Comparison of ENCODE assay signal across 8 mouse cellular contexts in the genomic region with DNA sequence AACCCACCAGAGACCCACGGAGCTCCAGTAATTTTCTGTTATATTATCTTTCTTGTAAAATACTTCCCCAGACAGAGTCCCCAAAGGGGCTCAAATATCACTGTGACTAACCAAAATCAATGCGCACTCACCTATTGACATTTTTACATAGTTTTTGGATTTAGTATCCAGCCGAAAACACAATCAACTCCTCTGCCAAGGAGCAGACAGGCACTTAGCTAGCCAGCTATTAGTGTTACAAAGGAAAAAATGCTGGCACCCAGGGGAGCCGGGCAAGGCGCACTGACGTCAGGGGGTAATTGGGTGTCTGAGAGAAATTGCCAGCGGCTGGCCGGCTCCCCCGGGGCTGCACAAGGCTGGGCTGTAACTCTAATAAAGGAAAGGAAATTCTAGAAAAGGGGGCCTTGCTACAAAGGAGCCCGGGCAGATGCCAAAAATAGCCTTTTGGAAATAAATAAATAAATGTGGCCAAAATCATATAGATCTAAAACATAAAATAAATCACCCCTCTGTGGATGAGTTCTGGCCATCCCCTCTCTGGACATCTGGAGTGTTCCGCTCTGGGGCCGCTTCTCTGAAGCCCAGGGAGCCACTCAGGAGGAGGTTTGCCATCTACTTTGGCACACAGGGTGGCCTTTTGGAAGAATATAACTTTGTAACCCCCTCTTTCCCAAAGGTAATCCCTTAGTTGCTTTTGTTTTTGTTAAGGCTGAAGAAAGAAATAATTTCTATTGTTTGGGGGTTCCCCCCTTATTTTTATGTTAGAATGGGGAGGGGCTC.
DNase-seq lines count a peak whose midpoint lies in the region; ATAC-seq and TF ChIP-seq lines count a peak whose summit lies in the region.
"Had no signal": no experiment of that assay in that cellular context is flagged by ENCODE, and none has a peak within 500 bp of the region (broad histone marks: within the 10 kb centered on the region; RNA-seq: fewer than 3 reads in every experiment).

No protein-coding gene starts in this region.

- DNase-seq in embryo, embryonic 10.5 days (ENCODE audit: low spot score) = peak; percentile 46
- DNase-seq in forebrain, embryonic 11.5 days (ENCODE audit: low spot score) = peak; percentile 59
- DNase-seq in hindbrain, postnatal 0 days (ENCODE audit: low spot score) = peak; percentile 54
- DNase-seq in testis, postnatal 14 days (ENCODE audit: low spot score) = no peak
- no peak for DNase-seq in kidney, adult 18-20 months

- H3K4me3 ChIP-seq in forebrain, embryonic 11.5 days (ENCODE audit: low read depth, low read length) = no peak overlapping the region
- no peak overlapping the region for H3K4me3 ChIP-seq in hindbrain, postnatal 0 days (ENCODE audit: low read length)
- H3K4me3 ChIP-seq in midbrain, embryonic 15.5 days = no peak overlapping the region
- H3K4me3 ChIP-seq in intestine, embryonic 16.5 days (ENCODE audit: low read length) = no peak overlapping the region

- H3K9me3 ChIP-seq in forebrain, embryonic 11.5 days (ENCODE audit: control insufficient read depth, low read length) = no peaks in the 10 kb centered on the region
- no peaks in the 10 kb centered on the region for H3K9me3 ChIP-seq in hindbrain, postnatal 0 days (ENCODE audit: low read length)
- H3K9me3 ChIP-seq in midbrain, embryonic 15.5 days = no peaks in the 10 kb centered on the region
- no peaks in the 10 kb centered on the region for H3K9me3 ChIP-seq in intestine, embryonic 16.5 days (ENCODE audit: control insufficient read depth, low read length)

- H3K27me3 ChIP-seq in forebrain, embryonic 11.5 days (ENCODE audit: control insufficient read depth, insufficient read depth, low read length) = no peaks in the 10 kb centered on the region
- H3K27me3 ChIP-seq in hindbrain, postnatal 0 days (ENCODE audit: insufficient read depth, low read length) = no peaks in the 10 kb centered on the region
- no peaks in the 10 kb centered on the region for H3K27me3 ChIP-seq in midbrain, embryonic 15.5 days (replicated peaks)
- no peaks in the 10 kb centered on the region for H3K27me3 ChIP-seq in intestine, embryonic 16.5 days (replicated peaks; ENCODE audit: control insufficient read depth, insufficient read depth, low read length)

- WGBS in forebrain, embryonic 11.5 days = 12% methylated on average over 12 of the region's 12 CpGs
- 28% methylated on average over 12 of the region's 12 CpGs for WGBS in hindbrain, postnatal 0 days
- WGBS in midbrain, embryonic 15.5 days = 17% methylated on average over 12 of the region's 12 CpGs
- WGBS in intestine, embryonic 16.5 days = 55% methylated on average over 12 of the region's 12 CpGs

- H3K4me2 ChIP-seq in forebrain, embryonic 11.5 days (ENCODE audit: low read depth, low read length, severe bottlenecking) = peak overlapping the region; percentile 15; the same call in 1 of the 2 replicates
- 0 out of 2 replicates have a peak overlapping the region, but pooled peaks have one; percentile 13 for H3K4me2 ChIP-seq in hindbrain, postnatal 0 days (ENCODE audit: low read depth, low read length)
- H3K4me2 ChIP-seq in midbrain, embryonic 15.5 days = peak overlapping the region; percentile 1; the same call in 1 of the 2 replicates
- no peak overlapping the region for H3K4me2 ChIP-seq in intestine, embryonic 16.5 days (ENCODE audit: low read depth, low read length)

- H3K36me3 ChIP-seq in forebrain, embryonic 11.5 days (ENCODE audit: control insufficient read depth, insufficient read depth, low read length) = no peaks in the 10 kb centered on the region
- H3K36me3 ChIP-seq in hindbrain, postnatal 0 days (ENCODE audit: insufficient read depth, low read length) = no peaks in the 10 kb centered on the region
- no peaks in the 10 kb centered on the region for H3K36me3 ChIP-seq in midbrain, embryonic 15.5 days (replicated peaks)
- no peaks in the 10 kb centered on the region for H3K36me3 ChIP-seq in intestine, embryonic 16.5 days (ENCODE audit: control insufficient read depth, insufficient read depth, low read length)

- no peak for ATAC-seq in forebrain, embryonic 11.5 days (replicated peaks; ENCODE audit: low FRiP score)
- no peak for ATAC-seq in hindbrain, postnatal 0 days
- no peak for ATAC-seq in midbrain, embryonic 15.5 days (replicated peaks)
- no peak for ATAC-seq in intestine, embryonic 16.5 days
- ATAC-seq: Patski had no signal

- no peak for TF ChIP-seq CTCF in hindbrain, postnatal 0 days (IDR thresholded peaks at IDR 0.05; ENCODE audit: low read depth)

- H3K27ac ChIP-seq in forebrain, embryonic 11.5 days (ENCODE audit: low read depth, low read length) = peak overlapping the region; percentile 94; the same call in 1 of the 2 replicates
- H3K27ac ChIP-seq in hindbrain, postnatal 0 days = 0 out of 2 replicates have a peak overlapping the region, but pooled peaks have one; percentile 4
- peak overlapping the region; percentile 76 for H3K27ac ChIP-seq in midbrain, embryonic 15.5 days
- H3K27ac ChIP-seq in intestine, embryonic 16.5 days (ENCODE audit: low read length) = no peak overlapping the region

- peak overlapping the region; percentile 50 for H3K9ac ChIP-seq in forebrain, embryonic 11.5 days (ENCODE audit: low read length)
- no peak overlapping the region for H3K9ac ChIP-seq in hindbrain, postnatal 0 days (replicated peaks; ENCODE audit: low read length)
- H3K9ac ChIP-seq in midbrain, embryonic 15.5 days = no peak overlapping the region
- H3K9ac ChIP-seq in intestine, embryonic 16.5 days (ENCODE audit: low read depth, low read length) = no peak overlapping the region

- peaks cover 78% of the 10 kb centered on the region for H3K4me1 ChIP-seq in forebrain, embryonic 11.5 days (replicated peaks; ENCODE audit: control insufficient read depth, insufficient read depth, low read length)
- H3K4me1 ChIP-seq in hindbrain, postnatal 0 days (ENCODE audit: insufficient read depth, low read length) = peaks cover 65% of the 10 kb centered on the region
- H3K4me1 ChIP-seq in midbrain, embryonic 15.5 days = peaks cover 83% of the 10 kb centered on the region
- H3K4me1 ChIP-seq in intestine, embryonic 16.5 days (ENCODE audit: control insufficient read depth, insufficient read depth, low read length) = peaks cover 40% of the 10 kb centered on the region

Comparison
In these comparisons a context has a peak if more than half of its experiments do, and no peak if none do; other contexts are left out.
1. DNase-seq: peak in embryo, embryonic 10.5 days (single experiment), forebrain, embryonic 11.5 days (single experiment) and hindbrain, postnatal 0 days (single experiment); none in testis, postnatal 14 days (single experiment) and kidney, adult 18-20 months (single experiment).